Mouse (Mus musculus) thymus, adult 18-20 months (tissue): ENCODE data around the gene Polr2c.
"Not testable (repeated sequence)": the region's sequence is repeated elsewhere in the genome, so short reads cannot be mapped to it uniquely, and the experiment has no call there.

Source experiments
- DNase-seq, 2 experiments: peaks; one replicate each; pipeline ENCODE4 v3.0.0; 2022; ENCODE audit warnings: mixed read lengths in 2 of 2

Polr2c gene

GRCm38 (mm10) chr8:94857346-94858173, at the start of gene Polr2c:
Gene Polr2c (plus strand): TSS chr8:94857450.
- DNase-seq: peak; percentile 77 to 79

GRCm38 (mm10) chr8:94807506-94807905, 49.7 kb upstream of the Polr2c start:
- DNase-seq: no peak

DNA sequence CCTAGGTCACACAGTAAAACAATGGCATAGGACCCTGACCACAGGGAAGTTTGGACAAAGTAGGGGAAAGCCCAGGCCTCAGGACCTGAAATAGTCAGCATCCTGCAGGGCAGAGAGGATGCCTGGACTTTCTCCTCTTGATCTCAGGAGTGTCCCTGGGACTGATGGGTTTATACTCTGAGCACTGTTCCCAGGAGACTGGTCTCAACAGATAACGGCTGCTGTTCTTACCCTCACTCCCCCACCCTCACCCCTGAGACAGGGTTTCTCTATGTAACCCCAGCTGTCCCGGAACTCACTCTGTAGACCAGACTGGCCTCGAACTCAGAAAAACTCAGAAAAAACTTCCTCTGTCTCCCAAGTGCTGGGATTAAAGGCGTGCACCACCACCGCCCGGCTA, 48.9 kb upstream of the Polr2c start:
- DNase-seq: no peak

- DNase-seq: no peak
Measured at GRCm38 (mm10) chr8:94810153-94810552, 47.1 kb upstream of the Polr2c start, which contains the start of gene Ccl17. Gene Ccl17 (plus strand): TSS chr8:94810453.

DNA sequence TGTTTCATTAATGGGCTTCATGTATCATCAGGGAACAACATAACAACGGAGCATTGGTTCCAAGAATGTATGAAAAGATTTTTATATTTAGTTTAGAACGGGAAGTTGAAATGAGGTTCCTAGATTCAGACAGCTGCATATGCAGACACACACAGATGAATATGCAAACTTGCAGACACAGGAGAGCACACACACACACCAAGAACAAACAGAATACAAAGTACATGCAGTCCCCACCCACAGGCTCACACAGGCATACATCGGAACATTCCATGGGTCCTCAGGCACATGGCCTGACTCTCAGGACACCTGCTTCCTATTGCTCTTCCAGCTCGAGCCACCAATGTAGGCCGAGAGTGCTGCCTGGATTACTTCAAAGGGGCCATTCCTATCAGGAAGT, 46.4 kb upstream of the Polr2c start:
- no peak for DNase-seq

DNA sequence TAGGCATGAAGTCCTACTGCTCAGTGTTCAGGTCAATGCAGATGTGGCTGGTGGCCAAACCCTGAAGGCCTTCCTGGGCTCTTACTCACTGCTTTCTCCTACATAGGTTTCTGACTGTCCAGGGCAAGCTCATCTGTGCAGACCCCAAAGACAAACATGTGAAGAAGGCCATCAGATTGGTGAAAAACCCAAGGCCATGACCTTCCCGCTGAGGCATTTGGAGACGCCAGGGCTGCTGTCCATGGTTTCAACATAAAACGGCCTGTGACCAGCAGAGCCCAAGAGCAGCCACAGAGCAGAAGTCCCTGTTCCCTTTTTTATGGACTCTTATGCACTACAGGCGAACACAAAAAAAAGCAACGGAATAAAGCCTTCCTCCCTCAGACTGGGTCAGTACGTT, 45.6 kb upstream of the Polr2c start:
- no peak for DNase-seq

- DNase-seq: peak; percentile 30 to 52
Measured at GRCm38 (mm10) chr8:94812645-94813098, 44.6 kb upstream of the Polr2c start.

DNA sequence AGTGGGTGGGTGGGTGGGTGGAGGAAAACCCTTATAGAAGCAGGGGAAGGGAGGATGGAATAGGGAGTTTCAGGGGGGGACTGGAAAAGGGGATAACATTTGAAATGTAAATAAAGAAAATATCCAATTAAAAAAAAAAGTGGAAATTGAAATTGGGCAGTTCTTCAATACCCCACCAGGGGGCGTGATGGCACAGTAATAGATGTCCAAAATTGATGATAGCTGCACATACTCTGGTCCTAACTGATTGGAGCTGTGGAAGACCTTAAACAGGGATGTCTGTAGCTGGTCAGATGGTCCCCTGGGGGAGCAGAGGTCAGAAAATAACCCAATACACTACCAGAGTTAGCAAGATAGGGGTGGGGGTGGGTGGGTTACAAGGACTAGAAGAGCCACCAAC, 42.7 kb upstream of the Polr2c start:
- DNase-seq: no peak

DNA sequence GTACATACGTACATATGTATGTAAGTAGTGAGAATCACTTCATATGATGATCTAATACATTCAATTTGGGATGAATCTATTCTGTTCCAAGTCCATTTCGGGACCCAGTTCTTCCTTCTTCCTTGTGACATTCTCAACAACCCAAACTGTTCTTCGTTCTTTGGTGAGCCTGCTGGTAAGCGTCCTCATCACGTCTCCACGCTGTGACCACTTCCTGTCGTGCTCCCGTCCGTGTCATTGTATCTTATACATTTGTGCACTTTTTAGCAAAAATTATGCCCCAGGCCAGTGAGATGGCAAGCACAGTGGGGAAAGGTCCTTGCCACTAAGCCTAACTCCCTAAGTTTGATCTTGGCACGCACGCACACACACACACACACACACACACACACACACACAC, 39.3 kb upstream of the Polr2c start:
- DNase-seq: no peak

DNA sequence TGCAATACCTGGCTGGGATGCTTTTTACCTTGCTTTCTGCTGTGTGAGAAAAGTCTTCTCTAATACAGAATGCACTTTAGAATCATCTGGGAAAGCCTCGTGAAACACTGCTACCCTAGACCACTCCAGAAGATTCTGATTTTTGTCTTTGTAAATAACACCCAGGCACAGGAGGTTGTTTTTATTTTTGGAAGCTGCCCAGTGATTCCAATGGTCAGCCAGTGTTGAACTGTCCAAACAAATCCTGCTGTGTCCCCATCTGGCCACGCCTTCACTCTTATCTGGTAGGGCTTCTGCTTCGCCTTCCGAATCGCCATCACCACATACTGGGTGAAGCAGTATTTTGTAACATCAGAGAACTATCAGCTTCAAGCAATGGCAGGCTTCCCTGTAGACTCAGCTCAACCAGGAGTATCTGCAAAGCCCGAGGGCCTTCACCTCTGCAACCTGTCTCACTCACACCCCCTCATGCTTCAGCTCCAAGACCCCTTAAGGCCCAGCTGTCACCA, 37.5 kb upstream of the Polr2c start:
- DNase-seq: no peak

- DNase-seq: no peak
Measured at GRCm38 (mm10) chr8:94820553-94820952, 36.7 kb upstream of the Polr2c start.

DNA sequence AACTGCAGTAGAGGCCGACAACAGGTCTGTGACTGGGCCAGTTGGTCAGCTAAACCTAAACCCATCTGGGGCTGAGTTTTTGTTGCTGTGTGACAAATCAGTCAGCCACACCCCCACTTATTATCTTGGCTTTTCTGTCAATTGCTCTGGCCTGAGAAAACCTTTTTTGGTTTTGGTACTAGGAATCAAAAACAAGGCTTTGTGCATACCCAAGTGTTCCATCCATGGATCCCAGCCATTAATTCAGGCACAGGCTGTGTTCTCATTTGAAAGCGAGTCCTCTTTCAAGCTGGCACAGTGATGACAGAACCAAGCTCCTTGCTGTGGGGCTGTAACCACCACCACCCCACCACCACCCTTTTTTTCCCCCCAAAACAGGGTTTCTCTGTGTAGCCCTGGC, 35.9 kb upstream of the Polr2c start:
- no peak for DNase-seq

GRCm38 (mm10) chr8:94822637-94823560, 34.4 kb upstream of the Polr2c start:
- DNase-seq: peak; percentile 18 to 31

- DNase-seq: no peak
Measured at GRCm38 (mm10) chr8:94825170-94825569, 32.1 kb upstream of the Polr2c start.

DNA sequence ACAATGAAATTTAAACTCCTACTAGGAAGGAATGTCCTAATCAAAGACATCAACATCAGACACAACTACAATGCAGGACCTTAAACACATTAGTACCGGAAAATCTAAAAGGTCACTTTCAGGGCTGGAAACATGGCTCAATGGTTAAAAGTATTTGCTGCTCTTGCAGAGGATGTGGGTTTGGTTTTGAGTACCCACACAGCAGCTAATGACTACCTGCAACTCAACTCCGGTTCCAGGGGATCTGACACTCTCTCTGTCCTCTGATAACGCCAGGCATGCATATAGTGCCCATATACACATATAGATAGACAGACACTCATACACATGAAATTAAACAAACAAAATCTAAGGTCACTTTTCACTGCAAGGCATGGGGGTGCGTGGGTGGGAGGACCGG, 31.0 kb upstream of the Polr2c start:
- DNase-seq: no peak

- DNase-seq: no peak
Measured at GRCm38 (mm10) chr8:94828284-94828683, 29.0 kb upstream of the Polr2c start.

GRCm38 (mm10) chr8:94833901-94834405, 23.3 kb upstream of the Polr2c start:
- DNase-seq: not testable (repeated sequence)

DNA sequence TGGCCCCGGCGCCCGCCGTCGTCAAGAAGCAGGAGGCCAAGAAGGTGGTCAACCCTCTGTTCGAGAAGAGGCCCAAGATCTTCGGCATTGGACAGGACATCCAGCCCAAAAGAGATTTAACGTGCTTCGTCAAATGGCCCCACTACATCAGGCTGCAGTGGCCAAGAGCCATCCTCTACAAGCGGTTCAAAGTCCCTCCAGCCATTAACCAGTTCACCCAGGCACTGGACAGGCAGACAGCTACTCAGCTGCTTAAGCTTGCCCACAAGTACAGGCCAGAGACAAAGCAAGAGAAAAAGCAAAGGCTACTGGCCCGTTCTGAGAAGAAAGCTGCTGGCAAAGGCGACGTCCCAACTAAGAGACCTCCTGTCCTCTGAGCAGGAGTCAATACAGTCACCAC, 21.5 kb upstream of the Polr2c start:
- DNase-seq: not testable (repeated sequence)

DNA sequence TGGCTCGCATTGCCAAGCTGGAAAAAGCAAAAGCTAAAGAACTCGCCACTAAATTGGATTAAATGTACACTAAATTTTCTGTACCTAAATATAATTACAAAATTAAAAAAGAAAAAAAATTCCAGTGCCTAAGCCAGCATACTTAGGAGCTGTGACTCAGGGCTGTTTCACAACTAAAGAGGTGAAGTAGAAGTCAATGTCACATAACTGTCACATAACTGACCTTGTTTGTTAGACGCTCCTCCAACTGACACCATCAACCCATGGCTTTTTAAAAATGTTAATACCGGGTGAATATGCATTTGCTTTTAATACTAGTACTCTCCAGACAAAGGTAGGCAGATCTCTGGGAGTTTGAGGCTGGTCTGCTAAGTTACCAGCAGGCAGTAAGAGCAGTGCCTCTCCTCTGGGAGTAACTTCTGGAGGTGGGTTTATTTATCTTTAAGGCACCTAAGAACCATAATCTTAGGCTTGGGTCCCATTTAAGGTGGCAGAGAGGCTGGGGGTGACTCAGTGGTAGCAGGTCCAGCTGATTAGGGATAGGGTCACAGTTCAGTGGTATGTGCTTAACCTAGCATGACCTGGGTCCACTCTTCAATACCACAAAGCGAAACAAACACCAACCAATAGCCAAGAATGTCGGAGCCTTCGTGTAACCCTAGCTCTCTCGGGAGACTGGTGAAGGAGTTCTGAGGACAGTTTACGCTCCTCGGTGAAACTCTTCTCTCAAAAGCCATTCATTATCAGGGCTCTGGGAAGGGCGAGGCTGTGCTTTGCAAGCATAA, 20.6 kb upstream of the Polr2c start:
- no peak for DNase-seq

- peak; percentile 93 to 95 for DNase-seq
Measured at GRCm38 (mm10) chr8:94837662-94838574, 19.3 kb upstream of the Polr2c start, which contains the start of the genes Coq9 and Ciapin1. Gene Coq9 (plus strand): TSS chr8:94838321. Gene Ciapin1 (minus strand): TSS chr8:94838358.

DNA sequence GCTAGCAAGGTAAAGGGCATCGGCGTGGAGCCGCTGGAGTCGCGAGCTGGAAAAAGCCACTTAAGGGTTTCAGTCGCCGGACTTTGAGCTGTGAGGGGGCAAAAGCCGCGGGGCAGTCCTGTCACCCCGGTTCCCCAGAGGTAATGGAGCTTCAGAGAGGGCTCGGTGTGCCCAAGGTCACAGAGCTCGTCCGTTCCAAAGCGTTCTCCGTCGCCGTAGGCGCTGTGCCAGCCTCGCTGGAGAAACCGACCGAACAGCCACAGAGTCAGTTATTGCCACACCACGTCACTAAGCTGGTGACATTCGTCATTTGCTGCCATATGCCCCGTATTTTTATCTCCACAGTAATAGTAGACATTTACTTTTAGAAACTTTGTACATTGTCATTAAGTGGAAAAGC, 18.6 kb upstream of the Polr2c start:
- DNase-seq: no peak
